Comparison of ENCODE assay signal across 16 mouse cellular contexts in the genomic region with DNA sequence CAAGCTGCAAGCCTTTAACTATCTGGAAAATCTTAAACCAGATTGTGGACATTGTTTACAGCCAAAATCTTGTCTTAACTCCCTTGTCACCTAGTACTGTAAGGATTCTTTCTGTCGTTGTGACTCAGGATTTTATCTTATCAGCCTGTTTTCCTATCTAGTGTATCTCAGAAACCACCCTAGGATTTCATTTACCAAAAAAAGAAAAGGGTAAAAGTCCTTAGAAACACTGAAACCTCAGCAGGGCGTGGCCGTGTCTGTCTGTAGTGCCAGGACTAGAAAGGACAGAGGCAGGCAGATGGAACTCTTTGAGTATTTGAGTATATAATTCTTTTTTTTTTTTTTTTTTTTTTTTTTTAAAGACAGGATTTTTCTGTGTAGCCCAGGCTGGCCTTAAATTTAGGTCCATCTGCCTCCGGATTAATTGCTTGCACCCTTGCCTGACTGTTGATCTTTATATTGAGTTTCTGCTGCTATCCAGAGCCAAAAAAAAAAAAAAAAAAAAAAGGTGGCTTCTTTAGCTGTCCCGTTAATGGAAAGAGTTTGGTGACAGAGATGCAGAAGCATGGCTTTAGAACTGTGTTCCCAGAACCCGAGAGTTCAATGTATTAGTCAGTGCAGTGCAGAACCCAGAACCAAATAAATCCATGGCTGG. TPM values are rescaled to one million over a fixed set of nuclear protein-coding genes. Genes with fewer than 3 reads are reported as not detected.
DNase-seq lines count a peak whose midpoint lies in the region; ATAC-seq and TF ChIP-seq lines count a peak whose summit lies in the region.
"Had no signal": no experiment of that assay in that cellular context is flagged by ENCODE, and none has a peak within 500 bp of the region (broad histone marks: within the 10 kb centered on the region; RNA-seq: fewer than 3 reads in every experiment).

No protein-coding gene starts in this region.

- 0 out of 2 replicates have a peak overlapping the region, but pooled peaks have one; percentile 70 for H3K27ac ChIP-seq in bone marrow, adult 2 months (ENCODE audit: control insufficient read depth, insufficient read depth, low read depth, low read length, poor library complexity)
- peak overlapping the region; percentile 89 for H3K27ac ChIP-seq in liver, postnatal 0 days (ENCODE audit: low read depth)
- H3K27ac ChIP-seq: forebrain, embryonic 15.5 days; midbrain, embryonic 13.5 days; neural tube, embryonic 12.5 days had no signal

- peaks cover 86% of the 10 kb centered on the region for H3K4me1 ChIP-seq in erythroblast, embryonic 14.5 days (ENCODE audit: control insufficient read depth)
- H3K4me1 ChIP-seq in bone marrow, adult 2 months (ENCODE audit: control insufficient read depth, insufficient read depth, low read length): peaks cover 9% of the 10 kb centered on the region
- peaks cover 52% of the 10 kb centered on the region for H3K4me1 ChIP-seq in liver, postnatal 0 days (ENCODE audit: insufficient read depth)
- H3K4me1 ChIP-seq: forebrain, embryonic 15.5 days; midbrain, embryonic 13.5 days; neural tube, embryonic 12.5 days had no signal

- no peak overlapping the region for H3K9ac ChIP-seq in liver, postnatal 0 days (replicated peaks)
- H3K9ac ChIP-seq: forebrain, embryonic 15.5 days; lung, embryonic 14.5 days; midbrain, embryonic 13.5 days; neural tube, embryonic 12.5 days had no signal

- peak overlapping the region; percentile 58 for H3K4me3 ChIP-seq in erythroblast, embryonic 14.5 days (replicated peaks)
- no peak overlapping the region for H3K4me3 ChIP-seq in bone marrow, adult 2 months (replicated peaks; ENCODE audit: control insufficient read depth, low read depth, low read length)
- H3K4me3 ChIP-seq in liver, postnatal 0 days (ENCODE audit: low read depth, low read length): no peak overlapping the region
- H3K4me3 ChIP-seq: forebrain, embryonic 15.5 days; midbrain, embryonic 13.5 days; neural tube, embryonic 12.5 days had no signal

- TF ChIP-seq POLR2A in bone marrow, adult 2 months (IDR thresholded peaks at IDR 0.05; ENCODE audit: borderline replicate concordance, control insufficient read depth, low read depth, low read length): no peak

- no peaks in the 10 kb centered on the region for H3K9me3 ChIP-seq in erythroblast, embryonic 14.5 days (ENCODE audit: control insufficient read depth, low read length)
- no peaks in the 10 kb centered on the region for H3K9me3 ChIP-seq in liver, postnatal 0 days (ENCODE audit: low read length)
- H3K9me3 ChIP-seq: forebrain, embryonic 15.5 days; midbrain, embryonic 13.5 days; neural tube, embryonic 12.5 days had no signal

- H3K27me3 ChIP-seq in erythroblast, embryonic 14.5 days (ENCODE audit: control insufficient read depth): no peaks in the 10 kb centered on the region
- H3K27me3 ChIP-seq in liver, postnatal 0 days (ENCODE audit: insufficient read depth, low read length): no peaks in the 10 kb centered on the region
- H3K27me3 ChIP-seq: forebrain, embryonic 15.5 days; midbrain, embryonic 13.5 days; neural tube, embryonic 12.5 days had no signal

- H3K36me3 ChIP-seq in erythroblast, embryonic 14.5 days (ENCODE audit: control insufficient read depth): no peaks in the 10 kb centered on the region; the same call in 1 of the 2 replicates
- no peaks in the 10 kb centered on the region for H3K36me3 ChIP-seq in liver, postnatal 0 days (replicated peaks; ENCODE audit: insufficient read depth, low read length)
- H3K36me3 ChIP-seq: forebrain, embryonic 15.5 days; midbrain, embryonic 13.5 days; neural tube, embryonic 12.5 days had no signal

- WGBS in bone marrow, adult 2 months: 64% methylated on average over 6 of the region's 6 CpGs
- WGBS in liver, postnatal 0 days (ENCODE audit: insufficient replicate concordance): 47% methylated on average over 6 of the region's 6 CpGs

- TF ChIP-seq CTCF in bone marrow, adult 2 months (IDR thresholded peaks at IDR 0.05; ENCODE audit: control insufficient read depth, insufficient read depth, low read length): no peak
- TF ChIP-seq CTCF in liver, postnatal 0 days (IDR thresholded peaks at IDR 0.05; ENCODE audit: low read depth): no peak

- no peak for TF ChIP-seq EP300 in liver, postnatal 0 days (IDR thresholded peaks at IDR 0.05; ENCODE audit: low read depth)

- no peak for ATAC-seq in erythroblast, adult 5-6 weeks (replicated peaks; ENCODE audit: low FRiP score, poor library complexity, severe bottlenecking)
- ATAC-seq in liver, postnatal 0 days: no peak
- ATAC-seq: forebrain, embryonic 15.5 days; midbrain, embryonic 13.5 days had no signal

- H3K4me2 ChIP-seq in liver, postnatal 0 days (ENCODE audit: low read depth, low read length): peak overlapping the region; percentile 46; the same call in 1 of the 2 replicates
- H3K4me2 ChIP-seq: forebrain, embryonic 15.5 days; lung, embryonic 14.5 days; midbrain, embryonic 13.5 days; neural tube, embryonic 12.5 days had no signal

- peak; percentile 42 for DNase-seq in 3T3-L1 (ENCODE audit: low read depth, low spot score)
- DNase-seq in liver, postnatal 0 days: no peak
- no peak for DNase-seq in left cerebral cortex, adult 8-10 months (ENCODE audit: low spot score in 2 of 2)
- DNase-seq in adrenal gland, adult (ENCODE audit: inconsistent age in 2 of 2, low spot score in 1 of 2): no peak
- DNase-seq in c-Kit-positive CD71-positive TER-119-positive erythroid progenitor cells, embryonic 14.5 days (ENCODE audit: low spot score): no peak
- DNase-seq: embryo, embryonic 11 days; gastrocnemius, postnatal 10 days; kidney, postnatal 10 days; right cerebral cortex, postnatal 4 days had no signal

RNA-seq across cellular contexts. Expression of gene Aff1, which starts 44.5 kb away (rescaled TPM):
- 9.3 and 12.9 TPM in 2 replicates for polyA plus RNA-seq in erythroblast, embryonic 14.5 days (2012)
- 262 and 340 TPM in 2 replicates for total RNA-seq in erythroblast, adult 5-6 weeks (2015; ENCODE audit: low replicate concordance)
- total RNA-seq in erythroblast, adult 5-6 weeks (2017; ENCODE audit: low replicate concordance): 184 and 253 TPM in 2 replicates
- polyA plus RNA-seq in bone marrow, adult 2 months (2011; ENCODE audit: insufficient read depth, insufficient read length, low replicate concordance, missing spikeins): 25.1 and 41.4 TPM in 2 replicates
- polyA plus RNA-seq in liver, postnatal 0 days (2015; fragmentation: Nextera tagmentation; extraction: Ambion mirVana): 4.7 and 5.0 TPM in 2 replicates
- total RNA-seq in left cerebral cortex, adult 8-10 months (2022): 10 to 100 TPM; 14.5 to 17.8 (median 15.7) TPM
